Mouse (Mus musculus) neural tube, embryonic 13.5 days (tissue): ENCODE data around the gene Btnl1. TPM values are rescaled to one million over a fixed set of nuclear protein-coding genes. Genes with fewer than 3 reads are reported as not detected.

Experiments used
- ATAC-seq: fragments of 200-750 bp; cut with Nextera tagmentation; 2 replicates; pipeline ENCODE4 v1.8.0; 2017; ENCODE audit warnings: low read depth, mild to moderate bottlenecking, moderate TSS enrichment, moderate library complexity
- H3K27ac ChIP-seq: fragments of 300-500 bp; sonication (generic); replicated peaks from 2 replicates; pipeline ENCODE4 v1.5.1; 2015; ENCODE audit warnings: moderate library complexity, mild to moderate bottlenecking, inconsistent platforms
- H3K27me3 ChIP-seq: fragments of 300-500 bp; sonication (generic); 2 replicates; pipeline ENCODE4 v1.6.1; 2015; ENCODE audit warnings: mild to moderate bottlenecking, inconsistent platforms
- H3K36me3 ChIP-seq: fragments of 300-500 bp; sonication (generic); 2 replicates; pipeline ENCODE4 v1.6.1; 2015; ENCODE audit warnings: mild to moderate bottlenecking, inconsistent platforms
- H3K4me1 ChIP-seq: fragments of 300-500 bp; sonication (generic); replicated peaks from 2 replicates; pipeline ENCODE4 v1.6.1; 2015; ENCODE audit warnings: inconsistent platforms
- H3K4me2 ChIP-seq: fragments of 300-500 bp; sonication (generic); 2 replicates; pipeline ENCODE4 v1.6.1; 2015; ENCODE audit warnings: inconsistent platforms, mild to moderate bottlenecking, moderate library complexity
- H3K4me3 ChIP-seq: fragments of 300-500 bp; sonication (generic); 2 replicates; pipeline ENCODE4 v1.5.1; 2015; ENCODE audit warnings: mild to moderate bottlenecking, inconsistent platforms
- H3K9ac ChIP-seq: fragments of 300-500 bp; sonication (generic); 2 replicates; pipeline ENCODE4 v1.6.1; 2015; ENCODE audit warnings: moderate library complexity, mild to moderate bottlenecking, inconsistent platforms
- H3K9me3 ChIP-seq: fragments of 300-500 bp; sonication (generic); 2 replicates; pipeline ENCODE4 v1.6.1; 2016; ENCODE audit warnings: inconsistent platforms
- WGBS: fragments of 180-500 bp; shearing (Covaris S2); methylation state at CpG from one replicate; pipeline ENCODE4 v1.1.7; 2015; 5-methylcytosine and 5-hydroxymethylcytosine counted together
- polyA plus RNA-seq: library from polyadenylated mRNA; unstranded; fragments of >200 nt; fragmentation: Nextera tagmentation; extraction: Ambion mirVana; gene quantifications from 2 replicates; pipeline ENCODE4 v1.2.1, GENCODE M21; 2015

Gene Btnl1
- not detected in 2 replicates for polyA plus RNA-seq

DNA sequence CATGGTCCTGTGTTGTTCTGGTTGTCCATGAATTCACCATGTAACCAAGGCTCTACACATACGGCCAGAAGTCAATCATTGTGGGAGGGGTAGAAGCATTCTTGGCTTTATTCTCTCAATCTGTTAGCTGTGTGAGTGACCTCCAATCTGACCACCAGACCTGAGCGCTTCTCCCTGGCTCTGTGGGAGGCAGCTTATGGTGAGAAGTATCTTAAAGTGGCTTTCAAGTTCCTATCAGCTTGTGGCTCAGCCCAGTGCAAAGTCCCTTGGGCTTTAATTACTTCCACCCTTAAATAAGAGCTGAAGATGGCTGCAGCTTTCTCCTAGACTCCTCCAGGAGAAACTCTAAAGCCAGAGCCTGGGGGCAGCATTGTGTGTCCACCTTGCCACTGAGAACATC is at the start of gene Btnl1:
Btnl1 (plus strand) TSS at position 286 of the 400 bp plus-strand sequence.
- H3K4me2 ChIP-seq, result no peak within 1 kb of the TSS
- no peak within 1 kb of the TSS for H3K9ac ChIP-seq
- ATAC-seq, result no peak
- 80% methylated on average over 2 of the region's 2 CpGs for WGBS
- H3K9me3 ChIP-seq, result no peaks in the 10 kb centered on the region
- no peak within 1 kb of the TSS for H3K4me3 ChIP-seq
- no peaks in the 10 kb centered on the region for H3K36me3 ChIP-seq
- no peaks in the 10 kb centered on the region for H3K4me1 ChIP-seq
- no peaks in the 10 kb centered on the region for H3K27me3 ChIP-seq
- H3K27ac ChIP-seq, result no peak within 1 kb of the TSS

DNA sequence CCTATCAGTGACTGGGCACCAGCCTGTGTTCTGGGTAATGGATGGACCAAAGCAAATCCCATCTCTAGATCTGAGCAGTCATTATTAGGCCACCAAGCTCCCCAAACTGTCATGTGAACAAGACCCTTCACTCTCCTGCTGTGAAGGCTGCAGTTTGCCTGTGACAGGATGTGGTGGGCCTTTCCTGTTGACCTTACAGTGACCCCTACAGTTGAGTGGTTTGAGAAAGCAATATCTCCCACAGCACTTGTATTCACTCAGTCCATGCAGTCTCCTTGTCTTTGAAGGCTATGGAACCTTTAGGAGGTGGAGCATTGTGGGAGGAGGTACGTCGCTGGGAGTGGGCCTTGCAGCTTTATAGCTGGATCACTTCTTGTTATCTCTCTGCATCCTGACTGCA is 47.1 kb upstream of the Btnl1 start:
- no peak for ATAC-seq
- H3K9me3 ChIP-seq, result no peaks in the 10 kb centered on the region
- no peak overlapping the region for H3K4me2 ChIP-seq
- no peaks in the 10 kb centered on the region for H3K36me3 ChIP-seq
- no peaks in the 10 kb centered on the region for H3K27me3 ChIP-seq
- H3K4me1 ChIP-seq, result no peaks in the 10 kb centered on the region
- 53% methylated on average over 2 of the region's 2 CpGs for WGBS
- H3K9ac ChIP-seq, result no peak overlapping the region
- no peak overlapping the region for H3K27ac ChIP-seq
- H3K4me3 ChIP-seq, result no peak overlapping the region

DNA sequence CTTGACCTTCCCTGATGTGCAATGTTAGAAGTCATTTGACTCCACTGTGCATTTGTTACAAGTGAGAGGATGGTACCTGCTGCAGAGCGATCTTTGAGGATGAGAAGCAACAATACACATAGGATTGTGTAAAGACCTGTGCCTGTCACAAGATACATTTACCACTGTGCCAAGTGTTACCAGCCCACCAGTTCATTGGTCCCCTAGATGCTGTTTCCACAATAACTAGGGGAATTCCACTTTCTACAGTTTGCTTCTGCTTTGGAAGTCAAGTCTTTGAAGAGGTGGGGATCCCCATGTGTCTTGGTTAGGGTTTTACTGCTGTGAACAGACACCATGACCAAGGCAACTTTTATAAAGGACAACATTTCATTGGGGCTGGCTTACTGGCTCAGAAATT is 45.7 kb upstream of the Btnl1 start:
- no peak overlapping the region for H3K9ac ChIP-seq
- no peak overlapping the region for H3K4me2 ChIP-seq
- ATAC-seq, result no peak
- WGBS, result 90% methylated on average over 1 of the region's 1 CpGs
- no peak overlapping the region for H3K4me3 ChIP-seq
- no peaks in the 10 kb centered on the region for H3K9me3 ChIP-seq
- H3K27ac ChIP-seq, result no peak overlapping the region
- no peaks in the 10 kb centered on the region for H3K27me3 ChIP-seq
- no peaks in the 10 kb centered on the region for H3K36me3 ChIP-seq
- H3K4me1 ChIP-seq, result no peaks in the 10 kb centered on the region

DNA sequence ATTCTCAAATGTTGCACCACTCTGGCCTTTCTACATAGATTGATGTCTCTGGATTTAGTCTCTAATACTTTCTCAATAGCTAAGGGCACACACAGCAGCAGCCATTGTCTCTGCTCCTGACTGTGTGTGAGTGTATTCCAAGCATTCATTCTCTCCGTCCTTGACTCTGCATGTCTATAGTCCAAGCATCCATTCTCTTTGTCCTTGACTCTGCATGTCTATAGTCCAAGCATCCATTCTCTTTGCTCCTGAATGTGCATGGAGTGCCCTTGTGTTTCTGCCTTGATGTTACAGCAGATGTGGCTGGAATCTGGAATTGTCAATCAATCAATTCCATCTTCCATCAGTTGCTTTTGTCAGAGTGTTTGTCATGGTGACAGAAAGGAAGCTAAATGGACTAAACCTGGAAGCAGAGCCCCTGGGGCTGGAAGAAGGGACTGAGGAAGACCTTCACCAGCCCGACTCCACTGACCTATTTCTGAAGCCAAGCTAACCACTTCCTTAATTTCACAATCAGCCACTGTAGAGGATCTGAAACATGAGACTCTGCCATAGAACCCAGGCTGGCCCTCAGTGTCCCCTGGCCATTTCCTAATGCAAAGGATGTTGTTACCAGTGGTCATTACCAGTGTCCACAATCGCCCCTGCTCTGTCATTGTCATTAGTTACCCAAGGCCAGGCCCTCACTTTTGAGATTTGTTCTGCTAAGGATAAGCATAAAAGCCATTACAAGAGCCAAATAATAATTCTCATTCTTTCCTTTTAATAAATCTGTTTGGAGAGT is 36.1 kb upstream of the Btnl1 start:
- H3K27ac ChIP-seq, result no peak overlapping the region
- no peak overlapping the region for H3K9ac ChIP-seq
- no peaks in the 10 kb centered on the region for H3K27me3 ChIP-seq
- ATAC-seq, result no peak
- no peaks in the 10 kb centered on the region for H3K36me3 ChIP-seq
- H3K4me1 ChIP-seq, result no peaks in the 10 kb centered on the region
- 43% methylated on average over 3 of the region's 3 CpGs for WGBS
- H3K9me3 ChIP-seq, result no peaks in the 10 kb centered on the region
- H3K4me3 ChIP-seq, result no peak overlapping the region
- H3K4me2 ChIP-seq, result no peak overlapping the region

DNA sequence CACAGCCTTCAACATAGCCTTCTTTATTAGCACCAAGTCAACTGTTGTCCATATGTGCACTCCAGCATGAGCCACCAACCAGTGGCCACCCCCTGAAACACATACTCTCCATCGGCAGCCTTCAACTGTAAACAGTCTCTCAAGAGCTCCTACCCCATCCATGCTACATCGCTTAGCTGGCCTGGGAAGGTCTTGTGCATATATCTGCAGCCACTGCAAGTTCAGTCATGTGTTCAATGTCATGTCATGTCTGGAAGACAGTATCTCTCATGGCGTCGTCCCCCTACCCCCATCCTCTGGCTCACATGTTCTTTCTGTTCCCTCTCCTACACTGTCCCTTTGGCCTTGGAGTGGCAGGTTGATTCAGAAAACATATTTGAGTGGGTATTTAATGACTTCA is 32.0 kb upstream of the Btnl1 start:
- H3K4me2 ChIP-seq, result no peak overlapping the region
- no peak for ATAC-seq
- H3K9me3 ChIP-seq, result no peaks in the 10 kb centered on the region
- no peak overlapping the region for H3K27ac ChIP-seq
- no peaks in the 10 kb centered on the region for H3K27me3 ChIP-seq
- H3K4me3 ChIP-seq, result no peak overlapping the region
- WGBS, result 89% methylated on average over 4 of the region's 4 CpGs
- H3K9ac ChIP-seq, result no peak overlapping the region
- no peaks in the 10 kb centered on the region for H3K36me3 ChIP-seq
- no peaks in the 10 kb centered on the region for H3K4me1 ChIP-seq

DNA sequence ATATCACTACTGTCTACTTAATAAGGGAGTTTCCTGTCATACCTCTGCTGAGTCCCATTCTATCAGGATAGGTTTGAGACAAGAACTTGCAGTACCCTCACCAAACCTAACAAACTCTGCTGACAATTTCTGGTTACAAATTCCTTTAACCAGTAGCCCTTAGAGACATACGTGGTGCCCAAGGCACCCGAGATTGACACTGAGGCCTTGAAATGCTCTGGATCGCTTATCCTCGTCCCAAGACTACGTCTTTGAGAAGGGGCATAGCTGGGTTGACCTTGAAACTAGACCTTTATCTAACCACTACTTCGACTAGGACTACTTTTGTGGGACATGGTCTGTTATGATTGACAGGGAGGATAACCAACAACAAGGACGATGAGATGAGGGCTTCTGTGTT is 31.4 kb upstream of the Btnl1 start:
- 86% methylated on average over 7 of the region's 7 CpGs for WGBS
- no peak overlapping the region for H3K9ac ChIP-seq
- no peaks in the 10 kb centered on the region for H3K36me3 ChIP-seq
- no peaks in the 10 kb centered on the region for H3K9me3 ChIP-seq
- H3K4me2 ChIP-seq, result no peak overlapping the region
- no peaks in the 10 kb centered on the region for H3K4me1 ChIP-seq
- no peak overlapping the region for H3K4me3 ChIP-seq
- ATAC-seq, result no peak
- no peak overlapping the region for H3K27ac ChIP-seq
- 0 out of 2 replicates have a peak, but pooled peaks cover 3% of the 10 kb centered on the region for H3K27me3 ChIP-seq

DNA sequence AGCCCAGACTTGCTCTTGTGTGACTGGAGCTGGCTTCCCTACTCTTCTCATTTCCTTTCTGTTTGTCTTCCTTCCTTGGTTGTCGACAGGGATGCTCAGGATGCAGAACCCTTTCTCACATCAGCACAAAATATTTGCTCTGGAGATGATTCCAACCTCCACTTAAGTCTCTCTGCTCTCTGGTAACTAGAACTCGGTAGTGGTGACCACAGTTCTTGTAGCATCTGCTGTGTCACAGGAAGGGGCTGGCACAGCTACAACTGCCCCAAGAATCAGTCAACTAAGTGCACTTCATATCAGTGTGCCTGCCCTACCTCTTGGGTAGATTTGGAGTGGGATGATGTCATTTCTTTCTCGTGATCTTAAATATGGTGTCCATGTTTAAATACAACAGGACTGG is 30.9 kb upstream of the Btnl1 start:
- Histone ChIP-seq H3K9me3 (no peaks in the 10 kb centered on the region), H3K36me3 (no peaks in the 10 kb centered on the region), H3K4me1 (no peaks in the 10 kb centered on the region), H3K4me2 (no peak overlapping the region), H3K9ac (no peak overlapping the region), H3K27ac (no peak overlapping the region), H3K4me3 (no peak overlapping the region), H3K27me3 (0 out of 2 replicates have a peak, but pooled peaks cover 3% of the 10 kb centered on the region)
- no peak for ATAC-seq
- WGBS, result 82% methylated on average over 3 of the region's 3 CpGs

DNA sequence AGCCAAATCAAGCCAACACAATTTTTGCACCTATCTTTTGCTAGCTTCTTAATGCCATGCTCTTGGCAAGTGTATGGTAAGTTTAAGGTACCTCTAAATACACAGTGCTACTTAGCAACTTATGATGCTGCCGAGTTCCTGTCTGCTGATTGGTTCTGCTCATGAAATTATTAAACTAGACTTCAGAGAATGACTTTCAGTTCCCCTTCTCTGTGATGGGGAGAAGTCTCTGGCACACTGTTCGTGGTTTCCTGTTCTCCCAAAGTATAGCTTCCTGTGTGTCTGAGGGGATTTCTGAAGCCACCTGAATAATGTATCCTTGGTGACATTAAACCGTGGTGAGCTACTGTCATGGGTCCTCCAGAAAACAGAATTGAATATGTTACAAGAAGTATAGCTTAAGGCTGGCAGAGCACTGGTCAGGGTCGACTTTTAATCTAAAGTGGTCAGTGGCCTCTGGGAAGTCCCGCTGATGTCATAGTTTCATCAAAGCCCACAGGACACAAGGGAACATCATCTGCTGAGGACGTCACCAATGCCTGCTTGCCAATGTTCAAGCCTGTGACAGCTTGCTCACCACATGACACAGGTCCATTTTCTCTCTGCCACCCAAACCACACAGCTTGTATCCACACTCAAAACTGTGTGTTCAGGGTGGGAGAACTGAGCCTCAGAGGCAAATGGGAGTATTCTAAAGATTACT is 29.2 kb upstream of the Btnl1 start:
- Histone ChIP-seq H3K27me3 (0 out of 2 replicates have a peak, but pooled peaks cover 3% of the 10 kb centered on the region), H3K4me1 (no peaks in the 10 kb centered on the region), H3K9ac (no peak overlapping the region), H3K27ac (no peak overlapping the region), H3K36me3 (no peaks in the 10 kb centered on the region), H3K4me3 (no peak overlapping the region), H3K9me3 (no peaks in the 10 kb centered on the region), H3K4me2 (no peak overlapping the region)
- WGBS, result 73% methylated on average over 6 of the region's 6 CpGs
- no peak for ATAC-seq

DNA sequence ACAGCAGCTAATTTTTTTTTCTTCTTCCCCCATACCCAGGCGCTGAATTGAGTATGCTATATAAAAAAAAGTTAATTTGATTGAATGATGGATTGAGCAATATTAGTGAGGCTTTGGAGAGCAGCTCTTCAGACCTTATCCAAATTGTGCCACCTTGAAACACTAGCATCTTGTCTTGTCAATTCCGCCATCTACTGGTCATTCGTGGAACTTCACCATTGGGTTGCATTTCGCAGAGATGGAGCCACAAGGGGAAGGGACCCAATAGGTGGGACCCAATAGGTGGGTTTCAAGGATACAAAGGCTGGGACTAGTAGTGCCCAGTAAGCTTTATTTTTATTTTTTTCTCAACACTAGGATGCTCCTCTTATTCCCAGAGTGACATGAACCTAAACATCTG is 27.5 kb upstream of the Btnl1 start:
- H3K4me1 ChIP-seq, result no peaks in the 10 kb centered on the region
- no peak overlapping the region for H3K9ac ChIP-seq
- 3% methylated on average over 4 of the region's 4 CpGs for WGBS
- H3K4me3 ChIP-seq, result no peak overlapping the region
- no peaks in the 10 kb centered on the region for H3K36me3 ChIP-seq
- H3K27ac ChIP-seq, result no peak overlapping the region
- H3K4me2 ChIP-seq, result no peak overlapping the region
- 0 out of 2 replicates have a peak, but pooled peaks cover 3% of the 10 kb centered on the region for H3K27me3 ChIP-seq
- no peak for ATAC-seq
- H3K9me3 ChIP-seq, result no peaks in the 10 kb centered on the region

DNA sequence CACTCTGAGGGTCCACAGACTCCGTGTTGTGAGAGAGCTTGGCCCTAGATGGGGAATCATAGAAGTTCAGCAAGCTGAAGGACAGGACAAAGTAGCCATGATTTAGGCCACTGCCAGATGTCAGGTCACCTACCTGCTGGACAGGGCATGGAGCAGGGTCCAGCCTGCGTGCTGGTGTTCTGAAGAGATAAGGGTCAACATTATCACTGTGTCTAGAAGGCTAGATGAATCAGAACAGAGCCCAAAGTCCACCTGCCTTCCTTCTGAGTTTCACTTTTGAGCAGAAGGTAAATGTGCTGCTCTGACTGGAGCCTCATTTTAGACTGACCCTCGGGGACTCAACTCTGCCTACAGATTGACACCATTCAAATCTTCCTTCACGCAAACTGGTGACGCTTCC is 22.4 kb upstream of the Btnl1 start, which contains the start of gene Btnl2:
Btnl2 (plus strand) TSS at position 284 of the 400 bp plus-strand sequence.
- H3K4me3 ChIP-seq, result no peak within 1 kb of the TSS
- H3K9ac ChIP-seq, result no peak within 1 kb of the TSS
- no peak within 1 kb of the TSS for H3K27ac ChIP-seq
- no peaks in the 10 kb centered on the region for H3K36me3 ChIP-seq
- H3K4me2 ChIP-seq, result no peak within 1 kb of the TSS
- ATAC-seq, result no peak
- no peaks in the 10 kb centered on the region for H3K4me1 ChIP-seq
- H3K9me3 ChIP-seq, result no peaks in the 10 kb centered on the region
- WGBS, result 87% methylated on average over 5 of the region's 5 CpGs
- 0 out of 2 replicates have a peak, but pooled peaks cover 3% of the 10 kb centered on the region for H3K27me3 ChIP-seq

DNA sequence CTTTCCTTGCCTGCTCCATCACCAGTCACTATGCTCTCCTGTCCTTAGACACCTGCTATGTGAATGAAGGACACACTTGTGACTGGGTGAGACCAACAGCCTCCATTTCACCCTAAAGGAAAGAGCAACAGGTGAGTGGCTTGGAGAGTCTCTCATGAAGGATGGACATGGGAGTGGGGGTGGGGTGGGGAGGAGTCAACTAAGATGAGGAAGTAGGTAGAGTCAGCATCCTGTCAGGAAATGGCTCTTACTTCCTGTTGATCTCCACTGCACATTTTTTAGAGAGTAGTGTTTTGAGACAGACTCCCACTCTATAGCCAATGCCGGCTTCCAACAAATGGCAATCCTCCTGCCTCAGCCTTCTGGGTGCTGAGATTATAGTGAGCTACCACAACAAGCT is 22.0 kb upstream of the Btnl1 start:
- no peak overlapping the region for H3K4me3 ChIP-seq
- no peak for ATAC-seq
- WGBS, result 87% methylated on average over 1 of the region's 1 CpGs

DNA sequence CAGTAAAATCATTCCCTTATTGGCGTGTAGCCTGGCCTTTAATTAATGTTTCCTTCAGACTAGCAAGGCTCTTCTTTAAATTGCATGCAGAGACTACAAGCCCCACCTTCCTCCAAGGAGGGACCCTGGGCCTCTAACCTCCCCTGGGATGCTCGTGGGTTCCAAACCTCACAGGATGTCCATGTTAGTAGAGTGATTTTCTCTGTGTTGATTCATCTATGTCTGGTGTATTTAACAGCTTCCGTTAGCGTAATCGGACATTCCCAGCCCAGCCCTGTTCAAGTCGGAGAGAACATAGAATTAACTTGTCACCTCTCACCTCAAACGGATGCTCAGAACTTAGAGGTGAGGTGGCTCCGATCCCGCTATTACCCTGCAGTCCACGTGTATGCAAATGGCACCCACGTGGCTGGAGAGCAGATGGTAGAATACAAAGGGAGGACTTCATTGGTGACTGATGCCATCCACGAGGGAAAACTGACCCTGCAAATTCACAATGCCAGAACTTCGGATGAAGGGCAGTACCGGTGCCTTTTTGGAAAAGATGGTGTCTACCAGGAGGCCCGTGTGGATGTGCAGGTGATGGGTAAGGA is 13.9 kb upstream of the Btnl1 start:
- 86% methylated on average over 15 of the region's 15 CpGs for WGBS
- H3K9ac ChIP-seq, result no peak overlapping the region
- no peaks in the 10 kb centered on the region for H3K9me3 ChIP-seq
- no peak overlapping the region for H3K4me3 ChIP-seq
- no peaks in the 10 kb centered on the region for H3K36me3 ChIP-seq
- no peaks in the 10 kb centered on the region for H3K27me3 ChIP-seq
- H3K4me1 ChIP-seq, result no peaks in the 10 kb centered on the region
- ATAC-seq, result no peak
- no peak overlapping the region for H3K4me2 ChIP-seq
- no peak overlapping the region for H3K27ac ChIP-seq

More for the DNA sequence above, 22.0 kb upstream of the Btnl1 start:
- H3K27me3 ChIP-seq, result 0 out of 2 replicates have a peak, but pooled peaks cover 3% of the 10 kb centered on the region
- no peak overlapping the region for H3K9ac ChIP-seq
- H3K36me3 ChIP-seq, result no peaks in the 10 kb centered on the region
- H3K9me3 ChIP-seq, result no peaks in the 10 kb centered on the region
- H3K4me1 ChIP-seq, result no peaks in the 10 kb centered on the region
- H3K4me2 ChIP-seq, result no peak overlapping the region
- H3K27ac ChIP-seq, result no peak overlapping the region
